Mouse (Mus musculus): ENCODE results near the gene Bnip2.

Gene Bnip2

GRCm38 (mm10) chr9:70047839-70048238 lies 58.6 kb downstream of the Bnip2 start:
- no peak for DNase-seq (ENCODE audit: low read depth, low spot score)

GRCm38 (mm10) chr9:70048280-70048679 lies 59.0 kb downstream of the Bnip2 start:
- no peak for DNase-seq (ENCODE audit: low read depth, low spot score)

GRCm38 (mm10) chr9:70048751-70049415 lies 59.6 kb downstream of the Bnip2 start:
- no peak for DNase-seq (ENCODE audit: low read depth, low spot score)

GRCm38 (mm10) chr9:70049416-70049783 lies 60.1 kb downstream of the Bnip2 start:
- no peak for DNase-seq (ENCODE audit: low read depth, low spot score)

- DNase-seq (ENCODE audit: low read depth, low spot score): no peak
These were observed 60.6 kb downstream of the Bnip2 start for GRCm38 (mm10) chr9:70049839-70050238.

- DNase-seq (ENCODE audit: low read depth, low spot score): no peak
These were observed 63.5 kb downstream of the Bnip2 start for GRCm38 (mm10) chr9:70052730-70053129.

- DNase-seq (ENCODE audit: low read depth, low spot score): no peak
These were observed 64.1 kb downstream of the Bnip2 start for GRCm38 (mm10) chr9:70053411-70053810.
